Mouse (Mus musculus): Measurements from ENCODE around the gene Nrtn. TPM values are rescaled to one million over a fixed set of nuclear protein-coding genes. Genes with fewer than 3 reads are reported as not detected.

The Nrtn gene
- total and polyA plus RNA-seq, 3 experiments, result not detected

DNA sequence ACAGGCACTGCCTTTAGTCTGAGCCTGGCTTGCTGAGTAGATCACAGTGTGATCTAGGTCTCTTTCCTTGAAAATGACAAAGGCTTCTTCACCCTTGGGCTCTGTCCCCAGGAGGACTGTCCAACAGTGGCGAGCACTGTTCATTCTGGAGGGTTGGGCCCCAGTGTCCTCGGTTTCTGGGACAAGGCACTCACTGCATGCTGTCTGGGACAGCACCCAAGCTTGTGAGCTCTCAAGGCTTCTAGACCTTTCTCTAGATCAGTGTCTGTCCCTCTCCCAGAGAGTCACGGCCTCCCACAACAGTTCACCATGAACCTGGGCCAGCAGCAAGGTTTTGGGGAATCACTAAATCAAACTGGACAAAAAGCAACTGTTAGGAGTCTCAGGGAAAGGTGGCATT lies 35.3 kb upstream of the Nrtn start:
- Histone ChIP-seq H3K27me3 (ENCODE audit: insufficient read depth, low read length) (no peaks in the 10 kb centered on the region), H3K4me1 (ENCODE audit: insufficient read depth, low read depth, low read length) (peaks cover 2% of the 10 kb centered on the region; the same call in 1 of the 2 replicates), H3K9me3 (replicated peaks) (no peaks in the 10 kb centered on the region), H3K4me3 (ENCODE audit: low read depth, low read length) (no peak overlapping the region), H3K36me3 (replicated peaks) (peaks cover 56% of the 10 kb centered on the region)
- ATAC-seq (ENCODE audit: extremely low read depth, insufficient number of reproducible peaks, low FRiP score, poor library complexity, severe bottlenecking), result no peak
- TF ChIP-seq CTCF (IDR thresholded peaks at IDR 0.05; ENCODE audit: low read depth, low read length) (no peak), GATA2 (IDR thresholded peaks at IDR 0.05; ENCODE audit: borderline replicate concordance, low read depth, low read length) (no peak), GATA1 (IDR thresholded peaks at IDR 0.05; ENCODE audit: borderline replicate concordance, low read length) (no peak), POLR2AphosphoS5 (IDR thresholded peaks at IDR 0.05; ENCODE audit: insufficient replicate concordance, low read depth, low read length) (no peak), TAL1 (conservative IDR thresholded peaks at IDR 0.05; ENCODE audit: low read depth, low read length) (no peak)
- DNase-seq (ENCODE audit: low spot score), result no peak

DNA sequence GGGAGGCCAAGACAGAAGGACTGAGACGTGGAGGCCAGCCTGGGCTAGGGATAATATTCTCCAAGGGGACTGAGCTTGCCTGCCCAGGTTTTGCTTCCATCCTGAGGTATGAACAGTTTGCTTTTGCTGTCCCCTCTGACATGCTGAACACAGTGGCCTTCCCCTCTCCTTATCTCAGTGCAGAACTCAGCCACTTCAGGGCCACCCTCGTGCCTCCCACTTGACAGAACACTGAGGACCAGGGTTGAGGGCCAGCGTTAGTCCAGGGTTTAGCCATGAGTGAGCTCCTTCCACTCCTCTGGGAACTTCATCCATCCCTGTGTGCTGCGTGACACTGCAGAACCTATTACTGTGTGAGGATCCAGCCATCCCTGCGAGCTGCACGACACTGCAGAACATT lies 32.0 kb upstream of the Nrtn start:
- no peak for DNase-seq (ENCODE audit: low spot score)
- TF ChIP-seq CTCF (IDR thresholded peaks at IDR 0.05; ENCODE audit: low read depth, low read length) (no peak), POLR2AphosphoS5 (IDR thresholded peaks at IDR 0.05; ENCODE audit: insufficient replicate concordance, low read depth, low read length) (no peak), GATA1 (IDR thresholded peaks at IDR 0.05; ENCODE audit: borderline replicate concordance, low read length) (no peak), GATA2 (IDR thresholded peaks at IDR 0.05; ENCODE audit: borderline replicate concordance, low read depth, low read length) (no peak), TAL1 (conservative IDR thresholded peaks at IDR 0.05; ENCODE audit: low read depth, low read length) (no peak)
- Histone ChIP-seq H3K36me3 (replicated peaks) (peaks cover 87% of the 10 kb centered on the region), H3K4me1 (ENCODE audit: insufficient read depth, low read depth, low read length) (peaks cover 2% of the 10 kb centered on the region; the same call in 1 of the 2 replicates), H3K27me3 (ENCODE audit: insufficient read depth, low read length) (no peaks in the 10 kb centered on the region), H3K9me3 (replicated peaks) (no peaks in the 10 kb centered on the region), H3K4me3 (ENCODE audit: low read depth, low read length) (no peak overlapping the region)
- no peak for ATAC-seq (ENCODE audit: extremely low read depth, insufficient number of reproducible peaks, low FRiP score, poor library complexity, severe bottlenecking)

DNA sequence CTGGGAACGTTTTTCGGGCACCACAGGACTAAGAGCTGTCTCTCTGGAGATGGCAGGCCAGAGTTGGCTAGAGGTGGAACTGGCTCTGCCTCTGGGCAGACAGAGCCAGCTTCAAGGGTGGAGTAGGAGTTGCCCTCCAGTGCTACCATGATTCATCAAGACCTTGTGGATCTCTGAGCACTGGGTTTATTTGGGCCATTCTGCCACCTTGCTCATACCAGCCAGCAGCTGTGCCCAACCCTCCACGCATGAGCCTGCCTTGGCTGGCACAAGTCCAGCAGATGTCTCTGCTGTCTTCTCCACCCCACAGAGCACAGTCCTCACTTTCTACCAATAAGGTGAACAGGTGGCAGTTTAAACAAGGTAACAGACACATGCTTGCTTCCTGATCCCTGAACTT lies 31.6 kb upstream of the Nrtn start:
- DNase-seq (ENCODE audit: low spot score), result no peak
- peaks cover 1% of the 10 kb centered on the region; the same call in 1 of the 2 replicates for H3K4me1 ChIP-seq (ENCODE audit: insufficient read depth, low read depth, low read length)
- H3K27me3 ChIP-seq (ENCODE audit: insufficient read depth, low read length), result no peaks in the 10 kb centered on the region
- no peak overlapping the region for H3K4me3 ChIP-seq (ENCODE audit: low read depth, low read length)
- no peaks in the 10 kb centered on the region for H3K9me3 ChIP-seq (replicated peaks)
- ATAC-seq (ENCODE audit: extremely low read depth, insufficient number of reproducible peaks, low FRiP score, poor library complexity, severe bottlenecking), result no peak
- peaks cover 90% of the 10 kb centered on the region for H3K36me3 ChIP-seq (replicated peaks)
- no peak for TF ChIP-seq GATA2 (IDR thresholded peaks at IDR 0.05; ENCODE audit: borderline replicate concordance, low read depth, low read length)

DNA sequence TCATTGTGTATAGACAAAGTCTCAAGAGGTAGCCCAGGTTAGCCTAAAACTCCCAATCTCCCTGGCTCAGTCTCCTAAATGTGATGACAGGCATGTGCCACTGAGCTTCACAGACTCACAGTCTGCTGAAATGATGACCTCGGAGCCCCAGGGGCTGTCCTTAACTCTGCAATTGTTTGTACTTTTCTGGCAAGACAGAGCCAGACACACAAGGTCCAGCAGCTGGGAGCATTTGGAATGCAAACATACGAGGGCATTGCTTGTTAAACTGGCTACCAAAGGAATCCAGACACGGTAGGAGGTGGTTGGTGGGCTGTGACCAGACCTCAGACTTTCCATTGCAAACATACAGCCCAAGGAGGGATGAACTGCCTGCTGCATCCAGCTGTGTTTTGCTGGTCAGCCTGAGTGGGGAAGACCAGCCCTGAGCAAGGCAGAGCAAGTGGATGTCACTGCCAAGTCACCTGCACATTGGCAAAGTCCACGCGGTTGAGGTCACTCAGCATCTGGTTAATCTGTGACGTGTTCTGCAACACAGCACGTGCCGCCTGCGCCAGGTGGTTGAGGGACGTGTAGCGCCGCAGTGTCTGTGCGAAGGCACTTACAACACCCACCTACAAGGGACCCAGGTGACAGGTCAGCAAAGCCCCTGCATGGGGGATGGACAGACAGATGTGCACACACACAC lies 23.1 kb upstream of the Nrtn start:
- Histone ChIP-seq H3K27me3 (ENCODE audit: insufficient read depth, low read length) (no peaks in the 10 kb centered on the region), H3K4me1 (ENCODE audit: insufficient read depth, low read depth, low read length) (no peaks in the 10 kb centered on the region), H3K36me3 (replicated peaks) (peaks cover 93% of the 10 kb centered on the region), H3K4me3 (ENCODE audit: low read depth, low read length) (no peak overlapping the region), H3K9me3 (replicated peaks) (peaks cover 9% of the 10 kb centered on the region)
- no peak for DNase-seq (ENCODE audit: low spot score)
- TF ChIP-seq TAL1 (conservative IDR thresholded peaks at IDR 0.05; ENCODE audit: low read depth, low read length), result no peak
- no peak for ATAC-seq (ENCODE audit: extremely low read depth, insufficient number of reproducible peaks, low FRiP score, poor library complexity, severe bottlenecking)

DNA sequence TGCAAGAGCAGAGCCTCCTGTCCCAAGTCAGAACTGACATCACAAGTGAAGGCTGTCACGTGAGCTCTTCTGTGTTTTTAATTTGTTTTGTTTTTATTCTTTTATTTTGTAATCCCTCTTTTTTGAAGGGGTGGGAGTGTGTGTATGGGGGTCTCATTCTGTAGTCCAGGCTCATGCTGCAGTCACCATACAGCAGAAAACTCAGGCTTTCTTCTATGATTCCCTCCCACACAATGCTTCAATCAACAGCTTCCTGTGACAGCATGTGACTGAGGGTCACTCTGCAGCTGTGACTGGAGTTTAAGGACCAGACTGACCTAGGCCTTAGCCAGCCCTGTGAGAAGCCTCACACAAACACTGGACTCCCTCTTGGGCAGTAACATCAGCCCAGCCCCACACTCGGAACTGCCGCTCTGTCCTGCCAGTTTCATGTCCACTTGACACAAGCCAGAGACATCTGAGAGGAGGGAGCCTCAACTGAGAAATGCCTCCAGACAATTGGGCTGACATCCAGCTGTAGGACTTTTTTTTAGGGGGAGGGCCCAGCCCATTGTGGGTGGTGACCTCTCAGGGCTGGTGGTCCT lies 21.5 kb upstream of the Nrtn start:
- TF ChIP-seq TAL1 (conservative IDR thresholded peaks at IDR 0.05; ENCODE audit: low read depth, low read length) (no peak), GATA2 (IDR thresholded peaks at IDR 0.05; ENCODE audit: borderline replicate concordance, low read depth, low read length) (no peak), GATA1 (IDR thresholded peaks at IDR 0.05; ENCODE audit: borderline replicate concordance, low read length) (no peak), POLR2AphosphoS5 (IDR thresholded peaks at IDR 0.05; ENCODE audit: insufficient replicate concordance, low read depth, low read length) (no peak), CTCF (IDR thresholded peaks at IDR 0.05; ENCODE audit: low read depth, low read length) (no peak)
- H3K36me3 ChIP-seq (replicated peaks), result peaks cover 79% of the 10 kb centered on the region
- 0 out of 2 replicates have a peak, but pooled peaks cover under 1% of the 10 kb centered on the region for H3K4me1 ChIP-seq (ENCODE audit: insufficient read depth, low read depth, low read length)
- H3K4me3 ChIP-seq (ENCODE audit: low read depth, low read length), result no peak overlapping the region
- no peaks in the 10 kb centered on the region for H3K27me3 ChIP-seq (ENCODE audit: insufficient read depth, low read length)
- peaks cover 9% of the 10 kb centered on the region for H3K9me3 ChIP-seq (replicated peaks)
- ATAC-seq (ENCODE audit: extremely low read depth, insufficient number of reproducible peaks, low FRiP score, poor library complexity, severe bottlenecking) (no peak), DNase-seq (ENCODE audit: low spot score) (no peak)

DNA sequence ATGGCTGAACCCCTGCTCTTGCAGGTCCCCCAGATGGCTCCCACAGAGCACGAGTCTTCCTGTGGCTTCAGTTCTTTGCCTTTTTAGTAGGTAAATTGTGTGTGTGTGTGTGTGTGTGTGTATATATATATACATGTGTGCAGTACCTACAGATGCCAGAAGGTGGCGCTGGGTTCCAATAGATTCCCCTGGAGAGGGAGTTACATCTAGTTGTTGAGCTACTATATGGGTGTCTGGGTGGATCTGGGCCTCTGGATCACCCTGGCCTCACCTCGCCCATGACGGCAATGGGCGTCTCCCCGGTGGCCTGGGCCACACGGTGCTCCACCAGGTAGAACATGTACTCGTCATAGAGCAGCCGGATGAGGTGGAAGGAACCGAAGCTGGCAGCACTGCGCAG lies 20.2 kb upstream of the Nrtn start:
- ATAC-seq (ENCODE audit: extremely low read depth, insufficient number of reproducible peaks, low FRiP score, poor library complexity, severe bottlenecking), result no peak
- TF ChIP-seq POLR2AphosphoS5 (IDR thresholded peaks at IDR 0.05; ENCODE audit: insufficient replicate concordance, low read depth, low read length), result no peak
- peak; percentile 34; the same call in 1 of the 2 replicates for TF ChIP-seq CTCF (IDR thresholded peaks at IDR 0.05; ENCODE audit: low read depth, low read length)
- H3K4me1 ChIP-seq (ENCODE audit: insufficient read depth, low read depth, low read length), result peaks cover 14% of the 10 kb centered on the region
- peaks cover 72% of the 10 kb centered on the region for H3K36me3 ChIP-seq (replicated peaks)
- DNase-seq (ENCODE audit: low spot score), result no peak
- no peaks in the 10 kb centered on the region for H3K27me3 ChIP-seq (ENCODE audit: insufficient read depth, low read length)
- peaks cover 9% of the 10 kb centered on the region for H3K9me3 ChIP-seq (replicated peaks)
- H3K4me3 ChIP-seq (ENCODE audit: low read depth, low read length), result no peak overlapping the region

DNA sequence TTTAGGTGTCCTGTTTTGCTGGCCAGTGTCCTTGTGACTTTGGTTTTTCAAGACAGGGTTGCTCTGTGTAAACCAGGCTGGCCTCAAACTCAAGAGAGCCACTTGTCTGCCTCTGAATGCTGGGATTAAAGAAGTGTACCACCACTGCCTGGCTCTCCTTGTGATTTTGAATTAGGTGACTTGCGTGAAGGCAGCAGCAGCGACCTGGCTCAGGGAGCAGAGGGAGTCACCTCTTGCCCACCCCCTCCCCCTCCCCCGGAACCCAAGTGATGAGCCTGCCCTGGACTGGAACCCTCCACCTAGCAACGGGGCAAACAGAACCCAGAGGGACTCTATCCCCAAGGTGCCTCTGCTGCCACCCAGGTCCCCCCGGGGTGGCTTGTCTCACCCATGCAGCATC lies 12.6 kb upstream of the Nrtn start, which contains the start of gene Prr22:
Gene Prr22 (plus strand): TSS at position 301 of the 400 bp plus-strand sequence.
- Histone ChIP-seq H3K4me1 (ENCODE audit: insufficient read depth, low read depth, low read length) (peaks cover 42% of the 10 kb centered on the region), H3K4me3 (ENCODE audit: low read depth, low read length) (no peak within 1 kb of the TSS), H3K9me3 (replicated peaks) (no peaks in the 10 kb centered on the region), H3K36me3 (replicated peaks) (peaks cover 74% of the 10 kb centered on the region), H3K27me3 (ENCODE audit: insufficient read depth, low read length) (no peaks in the 10 kb centered on the region)
- no peak for DNase-seq (ENCODE audit: low spot score)
- no peak for ATAC-seq (ENCODE audit: extremely low read depth, insufficient number of reproducible peaks, low FRiP score, poor library complexity, severe bottlenecking)
- TF ChIP-seq GATA2 (IDR thresholded peaks at IDR 0.05; ENCODE audit: borderline replicate concordance, low read depth, low read length) (no peak), GATA1 (IDR thresholded peaks at IDR 0.05; ENCODE audit: borderline replicate concordance, low read length) (no peak), POLR2AphosphoS5 (IDR thresholded peaks at IDR 0.05; ENCODE audit: insufficient replicate concordance, low read depth, low read length) (no peak), CTCF (IDR thresholded peaks at IDR 0.05; ENCODE audit: low read depth, low read length) (no peak), TAL1 (conservative IDR thresholded peaks at IDR 0.05; ENCODE audit: low read depth, low read length) (no peak)
